19 mouse cellular contexts compared by ENCODE assay signal in genomic region chr6:141168356-141168755, GRCm38 (mm10).
DNase-seq lines count a peak whose midpoint lies in the region; ATAC-seq and TF ChIP-seq lines count a peak whose summit lies in the region.
"Had no signal": no experiment of that assay in that cellular context is flagged by ENCODE, and none has a peak within 500 bp of the region (broad histone marks: within the 10 kb centered on the region; RNA-seq: fewer than 3 reads in every experiment).

No protein-coding gene starts in this region.

- no peaks in the 10 kb centered on the region for H3K36me3 ChIP-seq in heart, embryonic 13.5 days
- no peaks in the 10 kb centered on the region for H3K36me3 ChIP-seq in CH12.LX (replicated peaks in 1 of 2; ENCODE audit: control insufficient read depth in 1 of 2, insufficient read depth in 1 of 2, low read length in 1 of 2)
- H3K36me3 ChIP-seq: forebrain, embryonic 15.5 days; hindbrain, embryonic 15.5 days; intestine, embryonic 15.5 days; limb, embryonic 13.5 days; liver, embryonic 15.5 days; midbrain, embryonic 12.5 days; neural tube, embryonic 12.5 days had no signal

- H3K9ac ChIP-seq in heart, embryonic 13.5 days, result no peak overlapping the region
- H3K9ac ChIP-seq in CH12.LX (ENCODE audit: insufficient read depth, low read depth), result no peak overlapping the region
- H3K9ac ChIP-seq: forebrain, embryonic 15.5 days; hindbrain, embryonic 15.5 days; intestine, embryonic 15.5 days; limb, embryonic 13.5 days; liver, embryonic 15.5 days; midbrain, embryonic 12.5 days; neural tube, embryonic 12.5 days had no signal

- 20% methylated on average over 3 of the region's 3 CpGs for WGBS in heart, embryonic 13.5 days

- no peak for DNase-seq in heart, postnatal 25 days (ENCODE audit: low spot score)
- DNase-seq in kidney, postnatal 10 days, result peak; percentile 20
- DNase-seq in kidney, adult 9 months, result no peak
- peak; percentile 2 for DNase-seq in CH12.LX (ENCODE audit: extremely low read depth)
- DNase-seq in adrenal gland, postnatal 14 days, result no peak
- DNase-seq in urinary bladder, postnatal 4 days (ENCODE audit: low spot score in 2 of 2), result no peak
- DNase-seq: B cell, adult 2 months; cerebellum, adult 8-10 months; gastrocnemius, postnatal 36 days; right cerebral cortex, postnatal 4 days had no signal

- no peaks in the 10 kb centered on the region for H3K27me3 ChIP-seq in heart, embryonic 13.5 days (replicated peaks)
- H3K27me3 ChIP-seq in CH12.LX (replicated peaks), result no peaks in the 10 kb centered on the region
- H3K27me3 ChIP-seq: forebrain, embryonic 15.5 days; hindbrain, embryonic 15.5 days; intestine, embryonic 15.5 days; limb, embryonic 13.5 days; liver, embryonic 15.5 days; midbrain, embryonic 12.5 days; neural tube, embryonic 12.5 days had no signal

- intact Hi-C loops in heart, postnatal 25 days (cut with DNase I), result no loop called here

- no peak for ATAC-seq in heart, embryonic 13.5 days (ENCODE audit: extremely low read depth, insufficient number of reproducible peaks, low FRiP score, low TSS enrichment)
- ATAC-seq: forebrain, embryonic 15.5 days; intestine, embryonic 15.5 days had no signal

- H3K27ac ChIP-seq in heart, embryonic 13.5 days (replicated peaks), result peak overlapping the region; percentile 29; the same call in 1 of the 2 replicates
- no peak overlapping the region for H3K27ac ChIP-seq in CH12.LX (ENCODE audit: insufficient read depth, low read depth)
- peak overlapping the region; percentile 40; the same call in 1 of the 2 replicates for H3K27ac ChIP-seq in embryonic fibroblast, embryonic 13.5 days (ENCODE audit: insufficient read depth, low read length)
- H3K27ac ChIP-seq: forebrain, embryonic 15.5 days; hindbrain, embryonic 15.5 days; limb, embryonic 13.5 days; liver, embryonic 15.5 days; midbrain, embryonic 12.5 days; neural tube, embryonic 12.5 days had no signal

- TF ChIP-seq RAD21 in CH12.LX (IDR thresholded peaks at IDR 0.05; ENCODE audit: low read depth, low read length), result no peak

- no peak for TF ChIP-seq POLR2A in CH12.LX (IDR thresholded peaks at IDR 0.05; ENCODE audit: low read depth, low read length)
- TF ChIP-seq POLR2A in embryonic fibroblast, embryonic 13.5 days (IDR thresholded peaks at IDR 0.05; ENCODE audit: low read depth, low read length), result no peak

- TF ChIP-seq CTCF in CH12.LX (conservative IDR thresholded peaks at IDR 0.05 in 1 of 2, IDR thresholded peaks at IDR 0.05 in 1 of 2; ENCODE audit: low read depth in 2 of 2, low read length in 2 of 2), result no peak
- TF ChIP-seq CTCF in embryonic fibroblast, embryonic 13.5 days (IDR thresholded peaks at IDR 0.05; ENCODE audit: borderline replicate concordance, insufficient read depth, low read length), result no peak

- dilution Hi-C loops in CH12.LX (cut with MboI; ENCODE audit: extremely low pct_ligation_motif_present, extremely low pct_unique_long_range_greater_than_20kb, low sequenced_read_pairs), result no loop called here

- in situ Hi-C loops in CH12.LX (cut with MboI; ENCODE audit: low pct_ligation_motif_present, low pct_unique_long_range_greater_than_20kb, low sequenced_read_pairs), result no loop called here

- no peak overlapping the region for H3K4me2 ChIP-seq in heart, embryonic 13.5 days
- no peak overlapping the region for H3K4me2 ChIP-seq in CH12.LX (ENCODE audit: insufficient read depth, low read depth, poor library complexity, severe bottlenecking)
- H3K4me2 ChIP-seq: forebrain, embryonic 15.5 days; hindbrain, embryonic 15.5 days; intestine, embryonic 15.5 days; limb, embryonic 13.5 days; liver, embryonic 15.5 days; midbrain, embryonic 12.5 days; neural tube, embryonic 12.5 days had no signal

- TF ChIP-seq EP300 in CH12.LX (IDR thresholded peaks at IDR 0.05; ENCODE audit: low read length), result no peak

- no peaks in the 10 kb centered on the region for H3K9me3 ChIP-seq in heart, embryonic 13.5 days
- H3K9me3 ChIP-seq in CH12.LX (replicated peaks; ENCODE audit: low read length), result no peaks in the 10 kb centered on the region
- H3K9me3 ChIP-seq: forebrain, embryonic 15.5 days; hindbrain, embryonic 15.5 days; intestine, embryonic 15.5 days; limb, embryonic 13.5 days; liver, embryonic 15.5 days; midbrain, embryonic 12.5 days; neural tube, embryonic 12.5 days had no signal

- peaks cover 19% of the 10 kb centered on the region for H3K4me1 ChIP-seq in heart, embryonic 13.5 days
- peaks cover 0 to 5% of the 10 kb centered on the region in 2 experiments; a peak in 1 of 4 replicates for H3K4me1 ChIP-seq in CH12.LX (ENCODE audit: control insufficient read depth in 1 of 2, insufficient read depth in 2 of 2)
- H3K4me1 ChIP-seq in embryonic fibroblast, embryonic 13.5 days (ENCODE audit: control insufficient read depth, insufficient read depth, low read length), result no peaks in the 10 kb centered on the region
- H3K4me1 ChIP-seq: forebrain, embryonic 15.5 days; hindbrain, embryonic 15.5 days; intestine, embryonic 15.5 days; liver, embryonic 15.5 days; midbrain, embryonic 12.5 days; neural tube, embryonic 12.5 days had no signal

- no peak overlapping the region for H3K4me3 ChIP-seq in heart, embryonic 13.5 days
- H3K4me3 ChIP-seq in CH12.LX (replicated peaks in 1 of 3; ENCODE audit: low read depth in 2 of 3, low read length in 2 of 3, poor library complexity in 1 of 3), result no peak overlapping the region
- no peak overlapping the region for H3K4me3 ChIP-seq in embryonic fibroblast, embryonic 13.5 days (ENCODE audit: insufficient read depth, low read length)
- H3K4me3 ChIP-seq: forebrain, embryonic 15.5 days; hindbrain, embryonic 15.5 days; intestine, embryonic 15.5 days; limb, embryonic 13.5 days; liver, embryonic 15.5 days; midbrain, embryonic 12.5 days; neural tube, embryonic 12.5 days had no signal

- H3K79me2 ChIP-seq in CH12.LX (replicated peaks; ENCODE audit: control insufficient read depth, extremely low read depth, insufficient read depth, poor library complexity, severe bottlenecking), result no peaks in the 10 kb centered on the region

TF ChIP-seq in CH12.LX, 34 proteins besides CTCF, POLR2A, EP300 and RAD21:
- TF ChIP-seq MXI1 (IDR thresholded peaks at IDR 0.05; ENCODE audit: low read depth, low read length) (no peak), E2F4 (IDR thresholded peaks at IDR 0.05; ENCODE audit: insufficient replicate concordance, low read depth, low read length) (no peak), ELF1 (IDR thresholded peaks at IDR 0.05; ENCODE audit: low read depth, low read length) (no peak), MYC (IDR thresholded peaks at IDR 0.05; ENCODE audit: low read depth, low read length) (no peak)

Comparison
In these comparisons a context has a peak if more than half of its experiments do, and no peak if none do; other contexts are left out.
1. DNase-seq: peak in kidney, postnatal 10 days (single experiment) and CH12.LX (single experiment); none in heart, postnatal 25 days (single experiment), kidney, adult 9 months (single experiment), adrenal gland, postnatal 14 days (single experiment) and urinary bladder, postnatal 4 days (0 of 2).